Mouse (Mus musculus): Measurements from ENCODE around the gene 3300002I08Rik.
"Not testable (repeated sequence)": the region's sequence is repeated elsewhere in the genome, so short reads cannot be mapped to it uniquely, and the experiment has no call there.

The 3300002I08Rik gene

DNA sequence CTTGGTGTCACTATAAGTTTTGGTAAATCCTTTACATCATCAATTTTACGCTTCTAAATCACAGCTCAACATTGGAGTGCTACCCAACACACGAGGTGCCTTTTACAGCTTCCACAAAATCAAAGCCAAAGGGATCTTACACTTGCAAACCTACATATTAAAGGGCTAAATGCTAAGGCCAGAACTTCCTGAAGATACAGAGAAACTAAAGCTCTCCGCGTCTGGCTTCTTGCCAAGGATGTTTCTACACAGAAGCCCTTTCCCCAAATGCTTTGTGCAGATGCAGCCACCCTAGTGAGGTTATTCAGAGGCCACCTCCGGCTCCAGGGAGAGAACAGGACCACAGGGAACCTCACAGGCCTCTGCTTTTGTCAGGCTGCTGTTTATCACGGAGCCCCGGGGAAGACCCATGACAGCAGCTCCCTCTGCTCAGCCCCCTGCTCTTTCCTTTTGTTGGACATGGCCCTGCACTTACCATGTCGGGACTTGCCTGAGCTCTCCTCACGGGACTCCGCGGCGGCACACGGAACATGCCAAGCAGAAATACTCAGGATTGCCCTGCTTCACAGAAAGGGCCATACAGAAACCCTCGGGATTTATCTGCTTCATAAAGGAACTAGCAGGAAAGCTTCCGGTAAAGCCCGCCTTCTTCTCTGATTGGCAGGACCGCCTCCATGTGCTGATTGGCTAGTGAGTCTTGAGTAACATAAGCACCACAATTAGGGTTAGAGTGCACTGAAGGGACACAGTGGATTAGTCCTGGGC is at the start of gene 3300002I08Rik:
Gene 3300002I08Rik (minus strand): TSS at position 653 of the 765 bp plus-strand sequence.
- DNase-seq (ENCODE audit: low read depth, low spot score), result peak; percentile 86

GRCm38 (mm10) chr2:150412146-150412545 is 49.6 kb upstream of the 3300002I08Rik start:
- DNase-seq (ENCODE audit: low read depth, low spot score), result not testable (repeated sequence)

GRCm38 (mm10) chr2:150390198-150390597 is 27.6 kb upstream of the 3300002I08Rik start:
- no peak for DNase-seq (ENCODE audit: low read depth, low spot score)

DNA sequence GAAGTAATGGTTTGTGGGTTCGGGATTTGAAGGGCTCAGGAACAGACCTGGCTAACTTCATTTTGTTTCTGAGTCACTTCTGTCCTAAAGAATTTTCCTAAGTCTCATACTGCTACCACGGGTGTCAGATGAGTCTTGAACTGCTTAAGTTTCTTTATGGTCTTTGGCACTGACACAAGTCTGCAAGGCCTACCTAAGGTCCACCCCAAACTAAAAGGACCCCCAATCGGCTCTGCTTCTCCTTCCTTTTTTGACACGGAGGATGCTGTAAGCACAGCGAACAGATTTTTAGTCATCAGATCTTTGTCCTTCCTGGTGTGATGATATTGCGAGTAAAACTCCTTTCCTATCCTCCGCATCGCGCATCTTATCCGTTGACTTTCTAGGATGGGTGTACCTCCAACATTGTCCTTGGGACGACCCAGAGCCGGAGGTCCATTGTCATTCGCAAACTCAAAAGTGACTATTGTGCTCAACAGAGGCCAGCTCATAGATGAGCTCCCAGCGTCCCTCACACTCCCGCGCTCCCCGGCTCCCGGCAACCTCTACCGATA is 23.1 kb upstream of the 3300002I08Rik start:
- DNase-seq (ENCODE audit: low read depth, low spot score), result not testable (repeated sequence)

DNA sequence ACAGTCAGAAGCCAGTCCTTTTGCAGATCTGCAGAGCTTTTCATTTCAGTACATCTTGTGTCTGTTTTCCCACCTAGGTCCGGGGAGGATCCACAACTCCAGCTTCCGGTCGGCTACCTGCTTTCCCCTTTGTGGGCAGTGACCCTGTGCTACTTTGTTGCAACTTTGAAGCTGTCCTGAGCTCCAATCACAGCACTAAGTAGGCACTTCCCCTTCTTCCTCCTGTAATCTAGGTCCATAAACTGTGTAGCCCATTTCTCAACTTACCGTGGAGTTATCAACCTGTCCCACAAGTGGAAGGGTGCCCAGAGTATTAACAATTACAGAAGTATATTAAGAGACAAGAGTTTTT is 289 bp upstream of the 3300002I08Rik start:
- no peak for DNase-seq (ENCODE audit: low read depth, low spot score)

DNA sequence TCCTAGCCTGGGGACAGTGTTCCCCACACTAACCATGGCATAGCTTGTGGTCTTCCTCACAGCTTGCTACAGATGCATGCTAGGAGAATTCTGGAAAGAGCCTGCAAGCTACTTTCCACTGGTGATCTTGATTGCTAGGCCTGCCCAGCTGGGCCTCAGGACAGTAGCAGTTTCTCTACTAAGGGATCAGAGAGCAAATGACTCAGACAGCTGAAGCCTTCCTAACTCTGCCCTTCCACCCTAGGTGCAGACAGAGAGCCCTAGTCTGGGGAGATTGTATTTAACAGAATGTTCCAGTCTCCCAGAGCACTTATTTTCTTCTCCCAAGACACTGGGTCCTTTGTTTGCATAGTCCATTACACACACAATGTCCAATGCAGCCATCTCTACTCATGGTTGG is 5.4 kb downstream of the 3300002I08Rik start:
- not testable (repeated sequence) for DNase-seq (ENCODE audit: low read depth, low spot score)

DNA sequence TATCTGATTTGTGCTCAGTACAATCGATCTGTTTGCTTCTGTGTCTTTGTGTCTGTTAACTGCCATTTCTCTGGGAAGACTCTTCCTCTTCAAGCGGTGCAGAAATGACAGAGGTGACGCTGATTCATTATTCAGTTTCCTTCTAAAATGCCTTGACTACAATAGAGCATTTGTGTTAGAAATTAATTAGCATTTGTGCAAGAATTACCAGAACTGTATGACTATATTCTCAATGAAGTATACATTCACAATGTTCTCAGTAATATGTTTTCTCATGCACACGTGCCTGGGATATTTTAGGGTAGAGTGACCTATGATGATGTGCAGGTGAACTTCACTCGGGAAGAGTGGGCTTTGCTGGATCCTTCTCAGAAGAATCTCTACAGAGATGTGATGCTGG is 39.2 kb downstream of the 3300002I08Rik start, which contains the start of gene Gm10130:
Gene Gm10130 (plus strand): TSS at position 301 of the 400 bp plus-strand sequence.
- no peak for DNase-seq (ENCODE audit: low read depth, low spot score)

- no peak for DNase-seq (ENCODE audit: low read depth, low spot score)
Observed at GRCm38 (mm10) chr2:150318973-150319372, 43.6 kb downstream of the 3300002I08Rik start.

DNA sequence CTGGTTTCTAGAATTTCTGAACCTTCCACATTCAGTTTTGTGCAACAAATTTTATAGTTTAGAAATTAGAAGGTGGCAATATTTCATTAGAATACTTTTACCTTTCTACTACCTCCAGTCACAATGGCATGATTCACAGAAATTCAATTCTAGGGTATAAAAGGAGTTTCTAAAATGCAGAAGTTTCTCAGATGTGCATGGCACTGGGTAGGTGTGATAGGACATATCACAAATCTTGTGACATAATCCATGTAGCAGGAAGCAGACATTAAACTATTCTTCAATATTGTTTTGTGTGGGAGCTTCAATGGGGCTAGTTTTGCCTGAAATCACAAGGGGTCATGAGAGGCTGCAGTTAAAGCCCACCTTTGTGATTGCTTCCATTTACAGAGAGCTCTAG is 46.4 kb downstream of the 3300002I08Rik start:
- DNase-seq (ENCODE audit: low read depth, low spot score), result no peak

GRCm38 (mm10) chr2:150310952-150311884 is 51.3 kb downstream of the 3300002I08Rik start:
- peak; percentile 90 for DNase-seq (ENCODE audit: low read depth, low spot score)

DNA sequence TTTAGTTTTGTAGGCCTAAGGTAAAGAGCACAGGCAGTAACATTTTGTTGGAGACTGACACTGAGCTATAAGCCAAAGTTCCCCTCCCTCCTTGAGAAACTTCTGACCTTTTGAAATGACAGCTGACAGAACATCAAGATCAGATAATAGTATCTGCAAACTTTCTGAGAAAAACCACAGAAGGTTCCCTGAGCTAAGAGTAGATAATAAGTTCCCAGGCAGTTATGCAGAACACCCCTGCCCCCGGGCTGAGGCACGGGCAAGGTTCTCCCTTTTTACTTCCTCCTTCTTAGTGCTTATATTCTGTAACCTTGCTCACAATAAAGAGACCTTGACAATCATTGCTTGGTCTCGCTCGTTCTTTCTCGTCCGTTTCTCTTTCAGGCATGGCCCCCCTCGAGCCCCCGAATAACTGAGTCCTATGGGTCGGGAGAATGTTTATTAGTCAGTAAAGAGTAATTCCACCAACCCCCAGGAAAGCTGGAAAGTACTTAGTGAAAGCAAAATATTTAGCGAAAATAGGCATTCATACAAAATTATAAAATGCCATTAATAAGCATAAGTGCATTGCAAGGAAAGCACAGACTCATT is 55.3 kb downstream of the 3300002I08Rik start:
- DNase-seq (ENCODE audit: low read depth, low spot score), result no peak

GRCm38 (mm10) chr2:150299096-150299495 is 63.5 kb downstream of the 3300002I08Rik start:
- no peak for DNase-seq (ENCODE audit: low read depth, low spot score)

DNA sequence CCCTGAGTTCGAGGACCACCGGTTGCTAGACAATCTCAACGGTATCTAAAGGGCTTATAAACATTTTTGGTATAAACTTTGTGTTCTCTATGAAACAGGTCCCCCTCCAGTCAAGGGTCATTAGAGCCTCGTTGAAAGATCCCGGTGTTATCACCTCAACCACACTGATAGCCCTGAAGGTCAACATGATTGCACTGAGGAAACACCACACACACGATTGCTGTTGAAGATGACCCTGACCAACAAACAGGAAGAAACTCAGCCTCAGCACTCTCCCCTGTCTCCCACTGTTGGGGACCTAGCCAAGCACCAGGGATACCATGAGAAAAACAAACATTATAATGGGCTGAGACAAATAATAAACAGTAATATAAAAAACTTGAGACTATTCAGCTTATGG is 68.9 kb downstream of the 3300002I08Rik start:
- no peak for DNase-seq (ENCODE audit: low read depth, low spot score)
